Mouse (Mus musculus) gastrocnemius, postnatal 4 days (tissue): ENCODE results near the gene Kdm1a. TPM values are rescaled to one million over a fixed set of nuclear protein-coding genes. Genes with fewer than 3 reads are reported as not detected.

Experiments
- DNase-seq, 2 experiments: peaks; one replicate each; pipeline ENCODE4 v3.0.0; 2021 to 2022; ENCODE audit warnings: low spot score in 2 of 2, mixed read lengths in 2 of 2
- total RNA-seq, 2 experiments: library from RNA; stranded (reverse); gene quantifications; 2 replicates each; pipeline ENCODE4 v1.2.3; 2021

The Kdm1a gene
- total RNA-seq, 2 experiments from 2014 or later = 48.6 to 52.3 TPM

- DNase-seq = no peak
These were observed 3.4 kb upstream of the Kdm1a start for GRCm38 (mm10) chr4:136605756-136606485.

GRCm38 (mm10) chr4:136602018-136602554 is 437 bp downstream of the Kdm1a start:
- DNase-seq = peak in 1 of 2 experiments; percentile 43

GRCm38 (mm10) chr4:136601476-136601875 is 1.0 kb downstream of the Kdm1a start:
- peak; percentile 40 to 71 for DNase-seq

- DNase-seq = no peak
These were observed 2.0 kb downstream of the Kdm1a start for GRCm38 (mm10) chr4:136600536-136600935.

GRCm38 (mm10) chr4:136599869-136600268 is 2.7 kb downstream of the Kdm1a start:
- DNase-seq = no peak

- DNase-seq = no peak
These were observed 4.2 kb downstream of the Kdm1a start for GRCm38 (mm10) chr4:136598268-136598876.

- DNase-seq = no peak
These were observed 7.3 kb downstream of the Kdm1a start for GRCm38 (mm10) chr4:136595221-136595620.

GRCm38 (mm10) chr4:136594006-136594405 is 8.5 kb downstream of the Kdm1a start:
- DNase-seq = no peak

GRCm38 (mm10) chr4:136592111-136592510 is 10.4 kb downstream of the Kdm1a start:
- DNase-seq = no peak

GRCm38 (mm10) chr4:136588003-136588402 is 14.5 kb downstream of the Kdm1a start:
- DNase-seq = no peak

- DNase-seq = no peak
These were observed 15.2 kb downstream of the Kdm1a start for GRCm38 (mm10) chr4:136587221-136587827.

- DNase-seq = no peak
These were observed 20.6 kb downstream of the Kdm1a start for GRCm38 (mm10) chr4:136581885-136582284.

GRCm38 (mm10) chr4:136569998-136570397 is 32.5 kb downstream of the Kdm1a start:
- no peak for DNase-seq

GRCm38 (mm10) chr4:136568629-136569028 is 33.9 kb downstream of the Kdm1a start:
- no peak for DNase-seq

GRCm38 (mm10) chr4:136562755-136563154 is 39.8 kb downstream of the Kdm1a start:
- no peak for DNase-seq

- DNase-seq = no peak
These were observed 42.1 kb downstream of the Kdm1a start for GRCm38 (mm10) chr4:136560270-136560991.

- no peak for DNase-seq
These were observed 42.8 kb downstream of the Kdm1a start for GRCm38 (mm10) chr4:136559690-136560089.

GRCm38 (mm10) chr4:136557638-136558037 is 44.9 kb downstream of the Kdm1a start:
- no peak for DNase-seq

- DNase-seq = no peak
These were observed 49.4 kb downstream of the Kdm1a start for GRCm38 (mm10) chr4:136553108-136553507.

- DNase-seq = no peak
These were observed 54.1 kb downstream of the Kdm1a start for GRCm38 (mm10) chr4:136548381-136548801.

- DNase-seq = no peak
These were observed 54.8 kb downstream of the Kdm1a start for GRCm38 (mm10) chr4:136547721-136548120.
